14 mouse cellular contexts compared by ENCODE assay signal in the genomic region with DNA sequence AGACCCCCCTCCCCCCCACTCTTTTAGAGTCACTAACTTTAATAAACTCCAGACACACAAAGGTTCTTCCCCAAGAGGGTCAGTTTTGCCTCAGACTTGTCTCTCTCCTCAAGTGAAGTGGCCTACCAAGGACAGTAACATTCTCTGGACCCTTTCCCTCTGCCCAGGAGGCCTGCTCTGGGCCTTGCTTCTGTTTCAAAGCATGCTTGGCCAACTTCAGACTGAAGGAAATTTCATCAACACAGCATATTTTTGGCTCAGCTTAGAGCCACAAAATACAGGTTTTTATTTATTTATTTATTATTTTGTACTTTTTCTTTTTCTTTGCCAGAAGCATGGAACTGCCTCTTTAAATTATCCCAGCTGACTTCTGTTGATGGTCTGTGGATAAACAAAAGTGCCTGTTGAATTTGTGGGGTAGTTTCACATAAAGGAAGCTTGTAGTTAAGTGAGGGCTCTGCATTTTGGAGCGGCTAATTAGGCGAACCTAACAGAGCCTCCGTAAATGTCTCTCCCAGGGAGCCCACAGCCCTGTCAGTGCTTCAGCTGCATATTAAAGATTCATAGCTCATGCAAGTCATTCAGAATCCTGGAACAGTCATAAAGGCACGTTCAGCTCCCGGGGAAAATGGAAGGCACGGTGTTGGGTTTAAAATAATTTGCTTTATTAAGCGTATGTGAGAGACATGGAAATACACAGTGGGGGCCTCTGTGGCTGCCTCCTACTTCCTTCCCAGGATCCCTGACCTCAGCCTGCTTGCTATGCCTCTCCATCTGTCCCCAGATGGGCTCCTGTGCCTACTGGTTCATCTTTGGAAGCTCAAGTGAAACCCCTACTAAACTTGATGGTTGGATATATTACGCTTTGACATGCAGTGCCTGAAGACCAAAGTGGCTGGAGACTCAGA.
DNase-seq lines count a peak whose midpoint lies in the region; ATAC-seq lines count a peak whose summit lies in the region.
"Had no signal": no experiment of that assay in that cellular context is flagged by ENCODE, and none has a peak within 500 bp of the region (broad histone marks: within the 10 kb centered on the region; RNA-seq: fewer than 3 reads in every experiment).

No protein-coding gene starts in this region.

- WGBS in forebrain, embryonic 13.5 days: 21% methylated on average over 8 of the region's 8 CpGs
- 19% methylated on average over 8 of the region's 8 CpGs for WGBS in forebrain, embryonic 15.5 days
- WGBS in midbrain, embryonic 11.5 days: 75% methylated on average over 8 of the region's 8 CpGs
- WGBS in midbrain, embryonic 10.5 days: 79% methylated on average over 8 of the region's 8 CpGs
- WGBS in limb, embryonic 13.5 days: 33% methylated on average over 8 of the region's 8 CpGs

- H3K9ac ChIP-seq in forebrain, embryonic 13.5 days: no peak overlapping the region
- H3K9ac ChIP-seq in forebrain, embryonic 15.5 days (replicated peaks): no peak overlapping the region
- H3K9ac ChIP-seq in midbrain, embryonic 11.5 days (ENCODE audit: low read length): no peak overlapping the region
- H3K9ac ChIP-seq in limb, embryonic 13.5 days: no peak overlapping the region

- H3K27me3 ChIP-seq in forebrain, embryonic 13.5 days: no peaks in the 10 kb centered on the region
- H3K27me3 ChIP-seq in forebrain, embryonic 15.5 days: no peaks in the 10 kb centered on the region
- no peaks in the 10 kb centered on the region for H3K27me3 ChIP-seq in midbrain, embryonic 11.5 days (ENCODE audit: control insufficient read depth, insufficient read depth, low read length)
- H3K27me3 ChIP-seq in midbrain, embryonic 10.5 days (ENCODE audit: low read depth, poor library complexity, severe bottlenecking): no peaks in the 10 kb centered on the region
- H3K27me3 ChIP-seq in limb, embryonic 13.5 days: no peaks in the 10 kb centered on the region

- H3K4me2 ChIP-seq in forebrain, embryonic 13.5 days: no peak overlapping the region
- no peak overlapping the region for H3K4me2 ChIP-seq in forebrain, embryonic 15.5 days (replicated peaks)
- no peak overlapping the region for H3K4me2 ChIP-seq in midbrain, embryonic 11.5 days
- H3K4me2 ChIP-seq in limb, embryonic 13.5 days (replicated peaks): no peak overlapping the region

- H3K36me3 ChIP-seq in forebrain, embryonic 13.5 days (ENCODE audit: poor library complexity, severe bottlenecking): no peaks in the 10 kb centered on the region
- no peaks in the 10 kb centered on the region for H3K36me3 ChIP-seq in forebrain, embryonic 15.5 days
- no peaks in the 10 kb centered on the region for H3K36me3 ChIP-seq in midbrain, embryonic 11.5 days (ENCODE audit: control insufficient read depth, insufficient read depth, low read length)
- no peaks in the 10 kb centered on the region for H3K36me3 ChIP-seq in midbrain, embryonic 10.5 days
- H3K36me3 ChIP-seq in limb, embryonic 13.5 days: no peaks in the 10 kb centered on the region

- peak; percentile 59 for DNase-seq in midbrain, embryonic 11.5 days (ENCODE audit: low spot score, missing footprints)
- no peak for DNase-seq in midbrain, embryonic 10.5 days (ENCODE audit: low spot score)
- DNase-seq in retina, postnatal 1 day: peak; percentile 11
- DNase-seq in heart, adult 9 months (ENCODE audit: low spot score in 2 of 2): no peak
- DNase-seq in embryo, embryonic 10.5 days (ENCODE audit: low spot score): no peak
- DNase-seq: cerebellum, adult 8-10 months; heart, adult 18-20 months; heart, postnatal 10 days; kidney, adult 18-20 months; lung, adult 18-20 months; right cerebral cortex, adult 18-20 months had no signal

- H3K9me3 ChIP-seq in forebrain, embryonic 13.5 days (replicated peaks): no peaks in the 10 kb centered on the region
- no peaks in the 10 kb centered on the region for H3K9me3 ChIP-seq in forebrain, embryonic 15.5 days
- no peaks in the 10 kb centered on the region for H3K9me3 ChIP-seq in midbrain, embryonic 11.5 days (ENCODE audit: control insufficient read depth, low read length)
- no peaks in the 10 kb centered on the region for H3K9me3 ChIP-seq in midbrain, embryonic 10.5 days (replicated peaks)
- H3K9me3 ChIP-seq in limb, embryonic 13.5 days: no peaks in the 10 kb centered on the region

- peaks cover 6% of the 10 kb centered on the region for H3K4me1 ChIP-seq in forebrain, embryonic 13.5 days
- peaks cover 10% of the 10 kb centered on the region for H3K4me1 ChIP-seq in forebrain, embryonic 15.5 days
- H3K4me1 ChIP-seq in midbrain, embryonic 11.5 days (ENCODE audit: control insufficient read depth, insufficient read depth, low read length): no peaks in the 10 kb centered on the region
- H3K4me1 ChIP-seq in midbrain, embryonic 10.5 days: no peaks in the 10 kb centered on the region
- H3K4me1 ChIP-seq in limb, embryonic 13.5 days: peaks cover 15% of the 10 kb centered on the region

- peak overlapping the region; percentile 15; the same call in 1 of the 2 replicates for H3K27ac ChIP-seq in forebrain, embryonic 13.5 days
- no peak overlapping the region for H3K27ac ChIP-seq in forebrain, embryonic 15.5 days (replicated peaks)
- no peak overlapping the region for H3K27ac ChIP-seq in midbrain, embryonic 11.5 days (ENCODE audit: low read depth, low read length)
- H3K27ac ChIP-seq in midbrain, embryonic 10.5 days (replicated peaks): no peak overlapping the region
- H3K27ac ChIP-seq in limb, embryonic 13.5 days: peak overlapping the region; percentile 69

- H3K4me3 ChIP-seq in forebrain, embryonic 13.5 days: no peak overlapping the region
- no peak overlapping the region for H3K4me3 ChIP-seq in forebrain, embryonic 15.5 days
- no peak overlapping the region for H3K4me3 ChIP-seq in midbrain, embryonic 11.5 days (ENCODE audit: low read depth, low read length)
- no peak overlapping the region for H3K4me3 ChIP-seq in midbrain, embryonic 10.5 days
- no peak overlapping the region for H3K4me3 ChIP-seq in limb, embryonic 13.5 days

- peak; percentile 57; the same call in 1 of the 2 replicates for ATAC-seq in forebrain, embryonic 13.5 days
- no peak for ATAC-seq in forebrain, embryonic 15.5 days (replicated peaks)
- ATAC-seq in midbrain, embryonic 11.5 days (ENCODE audit: low FRiP score): no peak
- peak; percentile 51; the same call in 1 of the 2 replicates for ATAC-seq in limb, embryonic 13.5 days (ENCODE audit: low FRiP score, low read depth)

Comparison
In these comparisons a context has a peak if more than half of its experiments do, and no peak if none do; other contexts are left out.
1. ATAC-seq: peak in forebrain, embryonic 13.5 days (single experiment) and limb, embryonic 13.5 days (single experiment); none in forebrain, embryonic 15.5 days (single experiment) and midbrain, embryonic 11.5 days (single experiment).
2. H3K27ac ChIP-seq: peak in forebrain, embryonic 13.5 days (single experiment) and limb, embryonic 13.5 days (single experiment); none in forebrain, embryonic 15.5 days (single experiment), midbrain, embryonic 11.5 days (single experiment) and midbrain, embryonic 10.5 days (single experiment).
3. DNase-seq: peak in midbrain, embryonic 11.5 days (single experiment) and retina, postnatal 1 day (single experiment); none in midbrain, embryonic 10.5 days (single experiment), heart, adult 9 months (0 of 2) and embryo, embryonic 10.5 days (single experiment).